ENCODE assay signal across 9 mouse cellular contexts in the genomic region with DNA sequence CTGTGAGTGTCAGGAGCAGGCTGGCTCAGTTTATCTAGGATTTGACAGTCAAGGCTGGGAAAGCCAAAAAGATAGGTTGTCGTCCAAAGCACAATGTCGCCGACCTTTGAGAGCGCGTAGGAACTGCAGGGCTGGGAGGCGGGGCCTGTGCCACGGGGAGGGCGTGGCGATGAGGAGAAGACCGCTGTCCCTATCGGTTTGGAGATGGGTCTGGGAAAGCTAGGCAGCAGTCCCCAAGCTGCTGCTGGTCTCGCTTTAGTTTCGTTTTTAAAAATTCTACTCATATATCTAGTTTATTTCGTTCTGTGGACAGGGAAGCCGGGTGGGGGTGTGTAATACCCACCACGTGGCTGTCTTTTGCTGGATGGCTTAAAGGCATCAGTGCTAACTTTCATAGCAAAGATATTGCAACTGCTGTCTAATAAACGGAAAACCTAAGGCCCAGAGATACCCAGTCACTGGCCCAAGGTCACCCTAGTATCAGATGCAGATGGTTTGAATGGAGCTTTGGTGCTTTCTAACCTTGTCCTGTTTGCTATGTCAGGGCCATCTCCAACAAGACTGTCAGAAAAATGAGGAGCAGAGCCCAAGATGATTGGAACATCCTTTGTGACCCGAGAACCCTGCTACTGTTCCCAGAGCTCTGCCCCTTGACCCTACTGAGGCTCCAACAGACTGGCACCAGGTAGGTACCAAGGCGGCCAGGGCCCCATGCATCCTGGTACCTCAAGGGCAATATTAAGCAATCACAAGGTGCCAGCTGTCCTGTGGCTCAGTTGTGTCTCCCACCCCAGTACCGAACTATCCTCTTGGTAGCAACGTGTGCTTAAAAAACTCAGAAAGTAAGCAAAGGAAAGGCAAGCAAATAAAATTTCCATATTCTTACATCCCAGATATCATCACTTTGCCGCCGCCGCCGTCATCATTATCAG. TPM values are rescaled to one million over a fixed set of nuclear protein-coding genes. Genes with fewer than 3 reads are reported as not detected.
A peak's percentile ranks its signal among the peaks of the same experiment; 100 is the strongest.
DNase-seq lines count a peak whose midpoint lies in the region; ATAC-seq and TF ChIP-seq lines count a peak whose summit lies in the region.
"Had no signal": no experiment of that assay in that cellular context is flagged by ENCODE, and none has a peak within 500 bp of the region (broad histone marks: within the 10 kb centered on the region; RNA-seq: fewer than 3 reads in every experiment).

No protein-coding gene starts in this region.

- H3K36me3 ChIP-seq in forebrain, embryonic 12.5 days (replicated peaks) = no peaks in the 10 kb centered on the region
- no peaks in the 10 kb centered on the region for H3K36me3 ChIP-seq in lung, embryonic 14.5 days (ENCODE audit: insufficient read depth)

- peaks cover 26% of the 10 kb centered on the region for H3K27me3 ChIP-seq in forebrain, embryonic 12.5 days
- H3K27me3 ChIP-seq in lung, embryonic 14.5 days (ENCODE audit: insufficient read depth, low read length) = no peaks in the 10 kb centered on the region

- 24% methylated on average over 25 of the region's 25 CpGs for WGBS in forebrain, embryonic 12.5 days
- WGBS in large intestine, adult 2 months = 8% methylated on average over 25 of the region's 25 CpGs
- WGBS in lung, embryonic 14.5 days = 16% methylated on average over 25 of the region's 25 CpGs

- TF ChIP-seq CTCF in lung, embryonic 14.5 days (IDR thresholded peaks at IDR 0.05; ENCODE audit: low read depth) = peak; percentile 64

- no peaks in the 10 kb centered on the region for H3K9me3 ChIP-seq in forebrain, embryonic 12.5 days
- H3K9me3 ChIP-seq in lung, embryonic 14.5 days (ENCODE audit: low read depth, low read length) = no peaks in the 10 kb centered on the region

- H3K4me3 ChIP-seq in forebrain, embryonic 12.5 days (replicated peaks) = peak overlapping the region; percentile 36
- H3K4me3 ChIP-seq in lung, embryonic 14.5 days (ENCODE audit: low read depth, low read length) = peak overlapping the region; percentile 42

- intact Hi-C loops in heart, postnatal 25 days (cut with DNase I) = loop anchor here (1.0 to 5.0 kb wide), 2 partner anchors 223 to 423 kb away; no protein-coding TSS in a partner anchor

- no peak overlapping the region for H3K27ac ChIP-seq in forebrain, embryonic 12.5 days
- H3K27ac ChIP-seq in lung, embryonic 14.5 days (ENCODE audit: low read depth) = peak overlapping the region; percentile 54

- peak overlapping the region; percentile 3; the same call in 1 of the 2 replicates for H3K9ac ChIP-seq in forebrain, embryonic 12.5 days
- peak overlapping the region; percentile 32 for H3K9ac ChIP-seq in lung, embryonic 14.5 days

- peak; percentile 83 for DNase-seq in ES-CJ7 (ENCODE audit: low read depth, low spot score)
- peak; percentile 92 for DNase-seq in c-Kit-positive CD71-positive TER-119-negative erythroid progenitor cells, embryonic 14.5 days (ENCODE audit: low read depth)
- peak; percentile 72 for DNase-seq in heart, postnatal 25 days (ENCODE audit: low spot score)
- peak; percentile 62 for DNase-seq in large intestine, adult 2 months (ENCODE audit: low read depth, low spot score)
- DNase-seq in lung, embryonic 14.5 days = peak; percentile 94
- DNase-seq in testis, postnatal 14 days (ENCODE audit: low spot score) = peak; percentile 56

- peaks cover 16% of the 10 kb centered on the region for H3K4me1 ChIP-seq in forebrain, embryonic 12.5 days
- 0 out of 2 replicates have a peak, but pooled peaks cover 3% of the 10 kb centered on the region for H3K4me1 ChIP-seq in lung, embryonic 14.5 days (ENCODE audit: insufficient read depth)

- no peak for ATAC-seq in forebrain, embryonic 12.5 days (ENCODE audit: low FRiP score)
- peak; percentile 80 for ATAC-seq in lung, embryonic 14.5 days (ENCODE audit: insufficient read depth)
- ATAC-seq in neutrophil, adult 5-6 weeks (ENCODE audit: extremely low read depth, insufficient number of reproducible peaks, low FRiP score, poor library complexity, severe bottlenecking) = peak; percentile 61

- peak overlapping the region; percentile 52 for H3K4me2 ChIP-seq in forebrain, embryonic 12.5 days
- H3K4me2 ChIP-seq in lung, embryonic 14.5 days = peak overlapping the region; percentile 81

RNA-seq across cellular contexts. Expression of gene Kifc5b, which starts 31.6 kb away (rescaled TPM):
- 9.7 and 9.8 TPM in 2 replicates for polyA plus RNA-seq in forebrain, embryonic 12.5 days (2016; fragmentation: Nextera tagmentation; extraction: Ambion mirVana)
- total RNA-seq in heart, postnatal 25 days (2021) = under 1 TPM; 0.44 to 0.48 TPM
- 7.3 and 8.5 TPM in 2 replicates for polyA plus RNA-seq in large intestine, adult 2 months (2012; rRNA removed)
- 6.3 and 9.6 TPM in 2 replicates for polyA plus RNA-seq in lung, embryonic 14.5 days (2014; fragmentation: Nextera tagmentation; extraction: Ambion mirVana)
- total RNA-seq in neutrophil, adult 5-6 weeks (2017) = 2.2 and 6.8 TPM in 2 replicates

RNA-seq across cellular contexts. Expression of gene Nkx2-5, which starts 40.5 kb away (rescaled TPM):
- not detected in 2 replicates for polyA plus RNA-seq in forebrain, embryonic 12.5 days (2016; fragmentation: Nextera tagmentation; extraction: Ambion mirVana)
- total RNA-seq in heart, postnatal 25 days (2021) = 10 to 100 TPM; 79.5 to 91.8 TPM
- not detected in 2 replicates for polyA plus RNA-seq in large intestine, adult 2 months (2012; rRNA removed)
- 0.24 and 1.6 TPM in 2 replicates for polyA plus RNA-seq in lung, embryonic 14.5 days (2014; fragmentation: Nextera tagmentation; extraction: Ambion mirVana)
- total RNA-seq in neutrophil, adult 5-6 weeks (2017) = not detected in 2 replicates
- total RNA-seq: left cerebral cortex, postnatal 10 days had no signal

RNA-seq across cellular contexts. Expression of gene Phf1, which starts 47.6 kb away (rescaled TPM):
- polyA plus RNA-seq in forebrain, embryonic 12.5 days (2016; fragmentation: Nextera tagmentation; extraction: Ambion mirVana) = 8.6 and 8.8 TPM in 2 replicates
- 10 to 100 TPM; 10.8 to 12.3 TPM for total RNA-seq in heart, postnatal 25 days (2021)
- 36.2 and 38.6 TPM in 2 replicates for polyA plus RNA-seq in large intestine, adult 2 months (2012; rRNA removed)
- 5.1 and 7.5 TPM in 2 replicates for polyA plus RNA-seq in lung, embryonic 14.5 days (2014; fragmentation: Nextera tagmentation; extraction: Ambion mirVana)
- total RNA-seq in neutrophil, adult 5-6 weeks (2017) = 80.8 and 95.3 TPM in 2 replicates

RNA-seq across cellular contexts. Expression of gene Cuta, which starts 54.1 kb away (rescaled TPM):
- polyA plus RNA-seq in forebrain, embryonic 12.5 days (2016; fragmentation: Nextera tagmentation; extraction: Ambion mirVana) = 155 and 161 TPM in 2 replicates
- 10 to 100 TPM; 91.4 to 92.5 TPM for total RNA-seq in heart, postnatal 25 days (2021)
- 148 and 177 TPM in 2 replicates for polyA plus RNA-seq in large intestine, adult 2 months (2012; rRNA removed)
- 163 TPM in 2 replicates for polyA plus RNA-seq in lung, embryonic 14.5 days (2014; fragmentation: Nextera tagmentation; extraction: Ambion mirVana)
- 19.9 and 22.3 TPM in 2 replicates for total RNA-seq in neutrophil, adult 5-6 weeks (2017)

RNA-seq across cellular contexts. Expression of gene Syngap1, which starts 55.8 kb away (rescaled TPM):
- 3.9 and 4.8 TPM in 2 replicates for polyA plus RNA-seq in forebrain, embryonic 12.5 days (2016; fragmentation: Nextera tagmentation; extraction: Ambion mirVana)
- total RNA-seq in heart, postnatal 25 days (2021) = 1 to 10 TPM; 5.3 to 5.5 TPM
- polyA plus RNA-seq in large intestine, adult 2 months (2012; rRNA removed) = 4.0 and 7.5 TPM in 2 replicates
- 1.8 and 2.0 TPM in 2 replicates for polyA plus RNA-seq in lung, embryonic 14.5 days (2014; fragmentation: Nextera tagmentation; extraction: Ambion mirVana)
- total RNA-seq in neutrophil, adult 5-6 weeks (2017) = 0.86 and 0.93 TPM in 2 replicates
